Mouse (Mus musculus) CH12.LX (cell line): ENCODE measurements around the gene Ppef2. TPM values are rescaled to one million over a fixed set of nuclear protein-coding genes. Genes with fewer than 3 reads are reported as not detected.

ENCODE experiments used
- DNase-seq: peaks from one replicate; pipeline ENCODE4 v3.0.0-alpha.2; 2013; ENCODE audit errors: extremely low read depth
- H3K27ac ChIP-seq: 2 replicates; pipeline ENCODE4 v1.5.1; 2012; ENCODE audit warnings: low read depth, mild to moderate bottlenecking, control low read depth, moderate library complexity; ENCODE audit not compliant: insufficient read depth
- H3K27me3 ChIP-seq: replicated peaks from 2 replicates; pipeline ENCODE3; 2012; ENCODE audit warnings: inconsistent platforms
- H3K36me3 ChIP-seq, 2 experiments: replicated peaks in 1 of 2; 2 replicates each; pipeline versions ENCODE3 to v1.6.1; 2012; ENCODE audit warnings: inconsistent platforms in 1 of 2, low read length in 1 of 2, mild to moderate bottlenecking in 1 of 2, mixed read lengths in 1 of 2, moderate library complexity in 1 of 2; ENCODE audit not compliant: control insufficient read depth in 1 of 2, insufficient read depth in 1 of 2
- H3K4me1 ChIP-seq, 2 experiments: 2 replicates each; pipeline ENCODE4 v1.6.1; 2012; ENCODE audit warnings: inconsistent platforms in 1 of 2, moderate library complexity in 1 of 2; ENCODE audit not compliant: insufficient read depth in 2 of 2, control insufficient read depth in 1 of 2
- H3K4me2 ChIP-seq: 2 replicates; pipeline ENCODE4 v1.6.1; 2012; ENCODE audit warnings: low read depth, mild to moderate bottlenecking, control low read depth; ENCODE audit not compliant: poor library complexity, insufficient read depth, severe bottlenecking
- H3K4me3 ChIP-seq, 3 experiments: fragments of 150-350 bp in 1 of 3; sonication (generic) in 1 of 3; replicated peaks in 1 of 3; 2 replicates each; pipeline versions ENCODE3 to v1.5.1; 2011 to 2012; ENCODE audit warnings: low read depth in 2 of 3, low read length in 2 of 3, mild to moderate bottlenecking in 2 of 3, moderate library complexity in 2 of 3, control low read depth in 1 of 3, improper control_type of control experiment in 1 of 3, inconsistent platforms in 1 of 3, mixed read lengths in 1 of 3; ENCODE audit not compliant: poor library complexity in 1 of 3
- H3K79me2 ChIP-seq: replicated peaks from 2 replicates; pipeline ENCODE4 v1.6.1; 2012; ENCODE audit warnings: mild to moderate bottlenecking, moderate library complexity; ENCODE audit not compliant: control insufficient read depth, poor library complexity, insufficient read depth, severe bottlenecking; ENCODE audit errors: extremely low read depth
- H3K9ac ChIP-seq: 2 replicates; pipeline ENCODE4 v1.6.1; 2012; ENCODE audit warnings: low read depth, mild to moderate bottlenecking, control low read depth, moderate library complexity; ENCODE audit not compliant: insufficient read depth
- H3K9me3 ChIP-seq: replicated peaks from 2 replicates; pipeline ENCODE3; 2012; ENCODE audit warnings: low read length, inconsistent platforms, mixed read lengths
- CHD2 ChIP-seq: IDR thresholded peaks from 2 replicates; pipeline ENCODE4 v1.6.1; 2011; ENCODE audit warnings: low read length, improper control_type of control experiment
- CTCF ChIP-seq, 2 experiments: IDR thresholded peaks in 1 of 2; conservative IDR thresholded peaks in 1 of 2; 2 replicates each; pipeline ENCODE4 v1.5.1; 2011 to 2012; ENCODE audit warnings: low read depth in 2 of 2, low read length in 2 of 2, improper control_type of control experiment in 1 of 2, inconsistent platforms in 1 of 2, mild to moderate bottlenecking in 1 of 2, moderate library complexity in 1 of 2
- E2F4 ChIP-seq: IDR thresholded peaks from 2 replicates; pipeline ENCODE4 v1.6.1; 2011; ENCODE audit warnings: low read depth, low read length, improper control_type of control experiment; ENCODE audit not compliant: insufficient replicate concordance
- EP300 ChIP-seq: IDR thresholded peaks from 2 replicates; pipeline ENCODE4 v1.6.1; 2011; ENCODE audit warnings: low read length, improper control_type of control experiment
- ETS1 ChIP-seq: conservative IDR thresholded peaks from 2 replicates; pipeline ENCODE4 v1.6.1; 2012; ENCODE audit warnings: low read depth, mild to moderate bottlenecking, inconsistent platforms, low read length, improper control_type of control experiment, moderate library complexity
- HCFC1 ChIP-seq: IDR thresholded peaks from 2 replicates; pipeline ENCODE4 v1.6.1; 2012; ENCODE audit warnings: low read depth, mild to moderate bottlenecking, inconsistent platforms, low read length, improper control_type of control experiment
- IRF4 ChIP-seq: IDR thresholded peaks from 2 replicates; pipeline ENCODE4 v1.6.1; 2014; ENCODE audit warnings: low read depth, mild to moderate bottlenecking, inconsistent platforms, low read length, improper control_type of control experiment
- JUND ChIP-seq: conservative IDR thresholded peaks from 2 replicates; pipeline ENCODE4 v1.6.1; 2011; ENCODE audit warnings: low read depth, low read length, improper control_type of control experiment
- KAT2A ChIP-seq: IDR thresholded peaks from 2 replicates; pipeline ENCODE4 v1.6.1; 2012; ENCODE audit warnings: low read length, improper control_type of control experiment, inconsistent platforms; ENCODE audit not compliant: insufficient replicate concordance
- MAX ChIP-seq: IDR thresholded peaks from 2 replicates; pipeline ENCODE4 v1.6.1; 2011; ENCODE audit warnings: low read length, improper control_type of control experiment
- MXI1 ChIP-seq: IDR thresholded peaks from 2 replicates; pipeline ENCODE4 v1.6.1; 2011; ENCODE audit warnings: mild to moderate bottlenecking, low read depth, low read length, improper control_type of control experiment
- NRF1 ChIP-seq: IDR thresholded peaks from 2 replicates; pipeline ENCODE4 v1.6.1; 2014; ENCODE audit warnings: low read depth, mild to moderate bottlenecking, inconsistent platforms, low read length, improper control_type of control experiment, moderate library complexity
- PAX5 ChIP-seq: IDR thresholded peaks from 2 replicates; pipeline ENCODE4 v1.6.1; 2012; ENCODE audit warnings: low read length, inconsistent platforms, mixed read lengths
- POLR2AphosphoS2 ChIP-seq: IDR thresholded peaks from 2 replicates; pipeline ENCODE4 v1.6.1; 2011; ENCODE audit warnings: low read depth, low read length, improper control_type of control experiment
- TBP ChIP-seq: conservative IDR thresholded peaks from 2 replicates; pipeline ENCODE4 v1.6.1; 2011; ENCODE audit warnings: low read depth, low read length, improper control_type of control experiment
- TCF12 ChIP-seq: IDR thresholded peaks from 2 replicates; pipeline ENCODE4 v1.6.1; 2014; ENCODE audit warnings: low read depth, mild to moderate bottlenecking, inconsistent platforms, low read length, improper control_type of control experiment
- UBTF ChIP-seq: IDR thresholded peaks from 2 replicates; pipeline ENCODE4 v1.6.1; 2012; ENCODE audit warnings: low read depth, mild to moderate bottlenecking, inconsistent platforms, low read length, improper control_type of control experiment, moderate library complexity
- ZKSCAN1 ChIP-seq: IDR thresholded peaks from 2 replicates; pipeline ENCODE4 v1.6.1; 2012; ENCODE audit warnings: low read depth, inconsistent platforms, low read length, improper control_type of control experiment, borderline replicate concordance
- ZNF384 ChIP-seq: IDR thresholded peaks from 2 replicates; pipeline ENCODE4 v1.6.1; 2012; ENCODE audit warnings: low read depth, low read length, improper control_type of control experiment, inconsistent platforms
- dilution Hi-C: fragments of 300-500 bp; cut with MboI; formaldehyde crosslinking; loops from 2 replicates; pipeline ENCODE4 v1.14.3; 2020; ENCODE audit warnings: low sequenced_read_pairs; ENCODE audit not compliant: extremely low pct_unique_long_range_greater_than_20kb, extremely low pct_ligation_motif_present
- in situ Hi-C: fragments of 300-500 bp; cut with MboI; formaldehyde crosslinking; loops from 3 replicates; pipeline ENCODE4 v1.14.3; 2019; ENCODE audit warnings: low sequenced_read_pairs, low pct_ligation_motif_present, low pct_unique_long_range_greater_than_20kb, mixed read lengths
- polyA plus RNA-seq: library from polyadenylated mRNA; unstranded; fragments of >175 nt; gene quantifications from 2 replicates; pipeline ENCODE4 v1.2.1, GENCODE M21; 2012; ENCODE audit warnings: low read depth; ENCODE audit not compliant: insufficient read length
- total RNA-seq, 2 experiments: library from RNA; depleted of rRNA; stranded (reverse); fragments of 300-350 nt in 1 of 2; fragments of >200 nt in 1 of 2; gene quantifications; 2 replicates each; pipeline ENCODE4 v1.2.3; 2012 to 2014

The Ppef2 gene
- total and polyA plus RNA-seq, 3 experiments = 14.3 to 48.8 (median 16.5) TPM

GRCm38 (mm10) chr5:92291652-92292414 is 35.8 kb upstream of the Ppef2 start:
- in situ Hi-C loops = no loop called here
- no peak for DNase-seq
- no peaks in the 10 kb centered on the region for H3K27me3 ChIP-seq
- TF ChIP-seq ZKSCAN1 = no peak
- no peak for TF ChIP-seq EP300
- no peaks in the 10 kb centered on the region for H3K9me3 ChIP-seq
- no peak overlapping the region for H3K27ac ChIP-seq
- H3K79me2 ChIP-seq = no peaks in the 10 kb centered on the region
- dilution Hi-C loops = no loop called here
- no peak overlapping the region for H3K4me3 ChIP-seq
- peaks cover 85 to 96% of the 10 kb centered on the region in 2 experiments for H3K36me3 ChIP-seq
- no peak overlapping the region for H3K9ac ChIP-seq
- no peak overlapping the region for H3K4me2 ChIP-seq
- no peaks in the 10 kb centered on the region for H3K4me1 ChIP-seq

- no peak overlapping the region for H3K4me2 ChIP-seq
- no peak overlapping the region for H3K4me3 ChIP-seq
- no peaks in the 10 kb centered on the region for H3K27me3 ChIP-seq
- in situ Hi-C loops = no loop called here
- dilution Hi-C loops = no loop called here
- TF ChIP-seq CTCF (conservative IDR thresholded peaks at IDR 0.05 in 1 of 2, IDR thresholded peaks at IDR 0.05 in 1 of 2; ENCODE audit: low read depth in 2 of 2, low read length in 2 of 2) = no peak
- TF ChIP-seq, all 38 proteins: peak for 0
- H3K9me3 ChIP-seq = no peaks in the 10 kb centered on the region
- H3K4me1 ChIP-seq = no peaks in the 10 kb centered on the region
- peaks cover 68 to 94% of the 10 kb centered on the region in 2 experiments for H3K36me3 ChIP-seq
- no peak overlapping the region for H3K9ac ChIP-seq
- no peak for DNase-seq
- no peaks in the 10 kb centered on the region for H3K79me2 ChIP-seq
- no peak overlapping the region for H3K27ac ChIP-seq
Observed at GRCm38 (mm10) chr5:92287840-92288239, 31.8 kb upstream of the Ppef2 start.

- in situ Hi-C loops = no loop called here
- Histone ChIP-seq H3K9ac (no peak overlapping the region), H3K36me3 (peaks cover 28 to 55% of the 10 kb centered on the region in 2 experiments), H3K4me1 (peaks cover 4 to 23% of the 10 kb centered on the region in 2 experiments; a peak in 3 of 4 replicates), H3K27me3 (no peaks in the 10 kb centered on the region), H3K27ac (no peak overlapping the region), H3K9me3 (no peaks in the 10 kb centered on the region), H3K79me2 (no peaks in the 10 kb centered on the region), H3K4me2 (no peak overlapping the region), H3K4me3 (no peak overlapping the region)
- dilution Hi-C loops = no loop called here
- peak; percentile 7 for DNase-seq
- TF ChIP-seq ZNF384 (no peak), CHD2 (no peak), POLR2AphosphoS2 (no peak), PAX5 (no peak), JUND (no peak), TBP (no peak), UBTF (no peak), MXI1 (no peak), HCFC1 (no peak), ETS1 (no peak), MAX (no peak), IRF4 (no peak), NRF1 (no peak), KAT2A (no peak), E2F4 (no peak), TCF12 (no peak)
Observed at GRCm38 (mm10) chr5:92283107-92283506, 27.0 kb upstream of the Ppef2 start.
